Mouse (Mus musculus): ENCODE results near the gene Hfe. TPM values are rescaled to one million over a fixed set of nuclear protein-coding genes. Genes with fewer than 3 reads are reported as not detected.
A peak's percentile ranks its signal among the peaks of the same experiment; 100 is the strongest.
"Not testable (repeated sequence)": the region's sequence is repeated elsewhere in the genome, so short reads cannot be mapped to it uniquely, and the experiment has no call there.

Gene Hfe
- polyA plus RNA-seq, 1 experiment from 2014 or later, result 3.7 TPM

GRCm38 (mm10) chr13:23729706-23730105, 19.1 kb upstream of the Hfe start:
- H3K27ac ChIP-seq (replicated peaks; ENCODE audit: low read depth, low read length), result no peak overlapping the region
- H3K27me3 ChIP-seq (ENCODE audit: control insufficient read depth, insufficient read depth, low read length), result no peaks in the 10 kb centered on the region
- ATAC-seq (ENCODE audit: insufficient number of reproducible peaks, low FRiP score, low TSS enrichment, low read depth) (no peak), DNase-seq (ENCODE audit: low spot score) (peak; percentile 19)
- no peak overlapping the region for H3K4me3 ChIP-seq (ENCODE audit: low read depth, low read length)
- no peaks in the 10 kb centered on the region for H3K36me3 ChIP-seq (ENCODE audit: control insufficient read depth, insufficient read depth, low read length)
- no peak overlapping the region for H3K9ac ChIP-seq (ENCODE audit: low read length)
- H3K9me3 ChIP-seq (ENCODE audit: control insufficient read depth, low read length), result no peaks in the 10 kb centered on the region
- no peaks in the 10 kb centered on the region for H3K4me1 ChIP-seq (ENCODE audit: control insufficient read depth, insufficient read depth, low read length)
- H3K4me2 ChIP-seq (ENCODE audit: low read depth, severe bottlenecking), result no peak overlapping the region
- 89% methylated on average over 5 of the region's 5 CpGs for WGBS

- DNase-seq (ENCODE audit: low spot score), result peak; percentile 16
Observed at GRCm38 (mm10) chr13:23729192-23729525, 18.5 kb upstream of the Hfe start.

GRCm38 (mm10) chr13:23728472-23729191, 18.0 kb upstream of the Hfe start:
- DNase-seq (ENCODE audit: low spot score) (peak; percentile 18), ATAC-seq (ENCODE audit: insufficient number of reproducible peaks, low FRiP score, low TSS enrichment, low read depth) (no peak)
- Histone ChIP-seq H3K4me3 (ENCODE audit: low read depth, low read length) (no peak overlapping the region), H3K9me3 (ENCODE audit: control insufficient read depth, low read length) (no peaks in the 10 kb centered on the region), H3K36me3 (ENCODE audit: control insufficient read depth, insufficient read depth, low read length) (no peaks in the 10 kb centered on the region), H3K9ac (ENCODE audit: low read length) (no peak overlapping the region), H3K27me3 (ENCODE audit: control insufficient read depth, insufficient read depth, low read length) (no peaks in the 10 kb centered on the region), H3K27ac (replicated peaks; ENCODE audit: low read depth, low read length) (no peak overlapping the region), H3K4me2 (ENCODE audit: low read depth, severe bottlenecking) (no peak overlapping the region), H3K4me1 (ENCODE audit: control insufficient read depth, insufficient read depth, low read length) (no peaks in the 10 kb centered on the region)
- 91% methylated on average over 18 of the region's 18 CpGs for WGBS

More at GRCm38 (mm10) chr13:23729192-23729525, 18.5 kb upstream of the Hfe start:
- no peak overlapping the region for H3K27ac ChIP-seq (replicated peaks; ENCODE audit: low read depth, low read length)
- no peaks in the 10 kb centered on the region for H3K9me3 ChIP-seq (ENCODE audit: control insufficient read depth, low read length)
- no peak overlapping the region for H3K9ac ChIP-seq (ENCODE audit: low read length)
- no peak for ATAC-seq (ENCODE audit: insufficient number of reproducible peaks, low FRiP score, low TSS enrichment, low read depth)
- no peak overlapping the region for H3K4me3 ChIP-seq (ENCODE audit: low read depth, low read length)
- no peak overlapping the region for H3K4me2 ChIP-seq (ENCODE audit: low read depth, severe bottlenecking)
- H3K4me1 ChIP-seq (ENCODE audit: control insufficient read depth, insufficient read depth, low read length), result no peaks in the 10 kb centered on the region
- 94% methylated on average over 9 of the region's 9 CpGs for WGBS
- H3K27me3 ChIP-seq (ENCODE audit: control insufficient read depth, insufficient read depth, low read length), result no peaks in the 10 kb centered on the region
- H3K36me3 ChIP-seq (ENCODE audit: control insufficient read depth, insufficient read depth, low read length), result no peaks in the 10 kb centered on the region

- Histone ChIP-seq H3K4me1 (ENCODE audit: control insufficient read depth, insufficient read depth, low read length) (no peaks in the 10 kb centered on the region), H3K9ac (ENCODE audit: low read length) (no peak overlapping the region), H3K9me3 (ENCODE audit: control insufficient read depth, low read length) (no peaks in the 10 kb centered on the region), H3K36me3 (ENCODE audit: control insufficient read depth, insufficient read depth, low read length) (no peaks in the 10 kb centered on the region), H3K27me3 (ENCODE audit: control insufficient read depth, insufficient read depth, low read length) (no peaks in the 10 kb centered on the region), H3K4me3 (ENCODE audit: low read depth, low read length) (no peak overlapping the region), H3K27ac (replicated peaks; ENCODE audit: low read depth, low read length) (no peak overlapping the region), H3K4me2 (ENCODE audit: low read depth, severe bottlenecking) (no peak overlapping the region)
- WGBS, result no CpG with 5 or more reads among the region's 1 CpGs
- ATAC-seq (ENCODE audit: insufficient number of reproducible peaks, low FRiP score, low TSS enrichment, low read depth), result no peak
- DNase-seq (ENCODE audit: low spot score), result no peak
Observed at GRCm38 (mm10) chr13:23725213-23725612, 14.6 kb upstream of the Hfe start.

GRCm38 (mm10) chr13:23724239-23724638, 13.6 kb upstream of the Hfe start:
- no peaks in the 10 kb centered on the region for H3K36me3 ChIP-seq (ENCODE audit: control insufficient read depth, insufficient read depth, low read length)
- H3K9me3 ChIP-seq (ENCODE audit: control insufficient read depth, low read length), result no peaks in the 10 kb centered on the region
- no peaks in the 10 kb centered on the region for H3K4me1 ChIP-seq (ENCODE audit: control insufficient read depth, insufficient read depth, low read length)
- H3K4me2 ChIP-seq (ENCODE audit: low read depth, severe bottlenecking), result no peak overlapping the region
- H3K4me3 ChIP-seq (ENCODE audit: low read depth, low read length), result no peak overlapping the region
- no peaks in the 10 kb centered on the region for H3K27me3 ChIP-seq (ENCODE audit: control insufficient read depth, insufficient read depth, low read length)
- H3K27ac ChIP-seq (replicated peaks; ENCODE audit: low read depth, low read length), result no peak overlapping the region
- no peak for DNase-seq (ENCODE audit: low spot score)
- WGBS, result 93% methylated on average over 4 of the region's 4 CpGs
- no peak overlapping the region for H3K9ac ChIP-seq (ENCODE audit: low read length)
- no peak for ATAC-seq (ENCODE audit: insufficient number of reproducible peaks, low FRiP score, low TSS enrichment, low read depth)

- H3K27ac ChIP-seq (replicated peaks; ENCODE audit: low read depth, low read length); H3K4me3 ChIP-seq (ENCODE audit: low read depth, low read length); H3K4me1 ChIP-seq (ENCODE audit: control insufficient read depth, insufficient read depth, low read length); H3K9me3 ChIP-seq (ENCODE audit: control insufficient read depth, low read length); H3K36me3 ChIP-seq (ENCODE audit: control insufficient read depth, insufficient read depth, low read length); ATAC-seq (ENCODE audit: insufficient number of reproducible peaks, low FRiP score, low TSS enrichment, low read depth); H3K4me2 ChIP-seq (ENCODE audit: low read depth, severe bottlenecking); H3K27me3 ChIP-seq (ENCODE audit: control insufficient read depth, insufficient read depth, low read length); H3K9ac ChIP-seq (ENCODE audit: low read length): not testable (repeated sequence)
- WGBS, result 16% methylated on average over 2 of the region's 2 CpGs
- DNase-seq (ENCODE audit: low spot score), result peak; percentile 22
Observed at GRCm38 (mm10) chr13:23717593-23718245, 7.1 kb upstream of the Hfe start.

GRCm38 (mm10) chr13:23717176-23717575, 6.5 kb upstream of the Hfe start:
- Histone ChIP-seq H3K4me1 (ENCODE audit: control insufficient read depth, insufficient read depth, low read length) (0 out of 2 replicates have a peak, but pooled peaks cover 3% of the 10 kb centered on the region), H3K9ac (ENCODE audit: low read length) (no peak overlapping the region; the same call in 1 of the 2 replicates), H3K27ac (replicated peaks; ENCODE audit: low read depth, low read length) (no peak overlapping the region), H3K4me2 (ENCODE audit: low read depth, severe bottlenecking) (no peak overlapping the region), H3K27me3 (ENCODE audit: control insufficient read depth, insufficient read depth, low read length) (no peaks in the 10 kb centered on the region), H3K9me3 (ENCODE audit: control insufficient read depth, low read length) (no peaks in the 10 kb centered on the region), H3K4me3 (ENCODE audit: low read depth, low read length) (no peak overlapping the region), H3K36me3 (ENCODE audit: control insufficient read depth, insufficient read depth, low read length) (no peaks in the 10 kb centered on the region)
- ATAC-seq (ENCODE audit: insufficient number of reproducible peaks, low FRiP score, low TSS enrichment, low read depth) (no peak), DNase-seq (ENCODE audit: low spot score) (peak; percentile 20)
- 47% methylated on average over 11 of the region's 11 CpGs for WGBS

GRCm38 (mm10) chr13:23716261-23717042, 5.8 kb upstream of the Hfe start:
- WGBS, result 88% methylated on average over 5 of the region's 5 CpGs
- Histone ChIP-seq H3K9me3 (ENCODE audit: control insufficient read depth, low read length) (no peaks in the 10 kb centered on the region), H3K27ac (replicated peaks; ENCODE audit: low read depth, low read length) (no peak overlapping the region), H3K36me3 (ENCODE audit: control insufficient read depth, insufficient read depth, low read length) (no peaks in the 10 kb centered on the region), H3K4me1 (ENCODE audit: control insufficient read depth, insufficient read depth, low read length) (0 out of 2 replicates have a peak, but pooled peaks cover 3% of the 10 kb centered on the region), H3K9ac (ENCODE audit: low read length) (no peak overlapping the region), H3K27me3 (ENCODE audit: control insufficient read depth, insufficient read depth, low read length) (no peaks in the 10 kb centered on the region), H3K4me2 (ENCODE audit: low read depth, severe bottlenecking) (no peak overlapping the region), H3K4me3 (ENCODE audit: low read depth, low read length) (no peak overlapping the region)
- DNase-seq (ENCODE audit: low spot score), result peak; percentile 19
- no peak for ATAC-seq (ENCODE audit: insufficient number of reproducible peaks, low FRiP score, low TSS enrichment, low read depth)
